Mouse (Mus musculus) spleen, postnatal 4 days (tissue): ENCODE measurements around the gene Pip5k1c.

Experiments used
- DNase-seq, 2 experiments: peaks; one replicate each; pipeline ENCODE4 v3.0.0; 2022; ENCODE audit warnings: low spot score in 2 of 2

Gene Pip5k1c

DNA sequence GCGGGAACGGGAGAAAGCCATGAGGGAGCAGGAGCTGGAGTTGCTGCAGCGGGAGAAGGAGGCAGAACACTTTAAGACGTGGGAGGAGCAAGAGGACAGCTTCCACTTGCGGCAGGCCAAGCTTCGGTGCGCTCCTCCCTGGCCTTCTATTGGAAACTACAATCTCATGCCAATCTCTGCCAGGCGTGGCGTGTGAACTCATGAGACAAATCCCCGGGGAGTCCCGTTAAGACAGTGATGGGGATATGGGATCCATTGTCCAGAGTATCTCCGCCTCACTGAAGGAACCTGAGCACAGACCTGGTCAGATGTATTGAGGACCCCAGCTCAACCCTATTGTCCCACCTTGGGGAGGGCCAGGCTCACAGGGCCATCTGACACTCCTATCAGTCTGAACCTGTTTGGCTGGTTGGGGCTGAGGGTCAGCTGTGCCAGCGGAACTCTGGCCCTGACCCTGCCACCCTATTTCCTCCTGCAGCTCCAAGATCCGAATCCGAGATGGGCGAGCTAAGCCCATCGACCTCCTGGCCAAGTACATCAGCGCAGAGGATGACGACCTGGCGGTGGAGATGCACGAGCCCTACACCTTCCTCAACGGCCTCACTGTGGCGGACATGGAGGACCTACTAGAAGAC, 30.5 kb downstream of the Pip5k1c start:
- DNase-seq, result no peak

DNA sequence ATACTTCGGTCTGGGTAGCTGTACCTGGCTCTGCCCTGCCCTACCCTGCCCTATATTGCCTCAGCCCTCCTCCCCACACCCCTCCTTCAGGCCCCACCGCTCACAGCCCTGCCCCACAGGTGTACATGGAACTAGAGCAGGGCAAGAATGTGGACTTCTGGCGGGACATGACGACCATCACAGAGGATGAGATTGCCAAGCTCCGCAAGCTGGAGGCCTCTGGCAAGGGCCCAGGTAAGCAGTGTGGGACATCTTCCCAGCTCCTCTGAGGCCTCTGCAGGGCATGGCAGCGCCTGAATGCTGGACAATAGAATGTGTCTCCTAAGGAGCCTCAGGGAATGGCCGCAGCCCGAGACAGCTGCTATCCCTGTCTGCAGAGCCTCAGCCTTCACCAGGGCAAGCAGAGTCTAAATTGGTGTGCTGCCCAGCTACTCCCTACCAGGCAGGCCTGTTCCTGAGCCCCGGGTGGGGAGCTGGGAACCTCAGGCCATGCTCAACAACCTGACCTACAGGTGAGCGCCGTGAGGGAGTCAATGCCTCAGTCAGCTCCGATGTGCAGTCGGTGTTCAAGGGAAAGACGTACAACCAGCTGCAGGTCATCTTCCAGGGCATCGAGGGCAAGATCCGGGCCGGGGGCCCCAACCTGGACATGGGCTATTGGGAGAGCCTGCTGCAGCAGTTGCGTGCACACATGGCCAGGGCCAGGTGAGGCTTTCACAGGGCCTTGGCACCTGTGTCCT, 31.2 kb downstream of the Pip5k1c start:
- no peak for DNase-seq

DNA sequence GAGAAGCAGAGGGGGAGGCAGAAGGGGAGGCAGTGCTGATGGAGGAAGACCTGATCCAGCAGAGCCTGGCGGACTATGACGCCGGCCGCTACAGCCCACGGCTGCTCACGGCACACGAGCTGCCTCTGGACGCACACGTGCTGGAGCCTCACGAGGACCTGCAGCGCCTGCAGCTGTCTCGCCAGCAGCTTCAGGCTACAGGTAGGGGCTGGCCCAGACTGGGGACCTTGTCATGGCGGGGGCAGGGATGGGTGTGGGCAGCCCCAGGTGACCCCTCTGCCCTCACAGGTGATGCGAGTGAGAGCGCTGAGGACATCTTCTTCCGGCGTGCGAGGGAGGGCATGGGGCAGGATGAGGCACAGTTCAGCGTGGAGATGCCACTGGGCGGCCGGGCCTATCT, 32.4 kb downstream of the Pip5k1c start:
- DNase-seq, result no peak

DNA sequence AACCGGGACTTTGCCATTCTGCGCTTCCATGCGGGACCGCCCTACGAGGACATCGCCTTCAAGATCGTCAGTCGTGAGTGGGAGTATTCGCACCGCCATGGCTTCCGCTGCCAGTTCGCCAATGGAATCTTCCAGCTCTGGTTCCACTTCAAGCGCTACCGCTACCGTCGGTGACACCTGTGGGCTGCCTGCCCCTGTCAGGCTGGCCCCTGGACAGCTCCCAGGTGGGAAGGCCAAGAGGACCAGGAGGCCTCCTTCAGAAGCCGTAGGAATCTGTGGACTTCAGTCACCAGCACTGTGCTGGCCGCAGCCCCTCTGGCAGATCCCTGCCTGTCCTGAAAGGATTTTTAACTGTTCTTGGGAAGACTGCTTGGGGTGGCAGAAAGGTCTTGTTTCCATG, 33.0 kb downstream of the Pip5k1c start:
- DNase-seq, result no peak

DNA sequence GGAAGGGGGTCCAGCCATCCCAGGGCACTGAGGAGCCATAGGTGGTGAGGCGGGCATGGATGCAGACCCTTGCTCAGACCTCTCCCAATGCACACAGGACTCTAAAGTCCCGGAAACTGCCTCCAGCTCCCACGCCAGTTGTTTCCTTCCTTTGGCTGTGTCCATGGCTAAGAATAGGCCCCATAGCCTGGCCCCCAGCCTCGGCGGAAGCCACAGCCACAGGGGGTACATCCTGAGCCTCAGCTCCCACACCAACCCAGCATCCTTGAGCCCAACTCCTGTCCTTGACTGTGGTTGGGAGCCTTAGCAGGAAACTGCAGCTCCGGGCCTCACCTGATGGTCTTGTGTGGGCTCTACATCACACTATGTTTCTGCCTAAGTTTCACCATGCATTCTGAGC, 34.1 kb downstream of the Pip5k1c start:
- no peak for DNase-seq

DNA sequence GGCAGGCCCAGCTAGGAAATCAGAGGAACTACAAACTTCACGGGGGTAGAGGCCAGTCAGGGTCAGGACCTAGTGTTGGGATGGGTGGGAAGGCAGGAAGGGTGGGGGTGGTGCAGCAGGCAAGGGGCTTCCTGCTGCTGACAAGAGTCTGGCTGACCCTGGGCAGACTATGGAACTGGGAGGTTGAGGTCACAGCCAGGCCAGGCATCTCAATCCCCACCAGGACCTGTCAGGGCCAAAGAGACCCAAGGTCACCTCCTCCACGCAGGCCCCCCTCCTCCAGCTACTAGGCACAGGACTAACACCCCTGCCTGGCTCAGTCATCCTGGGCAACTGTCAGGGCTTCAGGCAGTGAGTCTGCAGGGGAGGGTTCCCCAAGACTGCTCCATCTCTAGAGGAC, 35.2 kb downstream of the Pip5k1c start:
- no peak for DNase-seq

DNA sequence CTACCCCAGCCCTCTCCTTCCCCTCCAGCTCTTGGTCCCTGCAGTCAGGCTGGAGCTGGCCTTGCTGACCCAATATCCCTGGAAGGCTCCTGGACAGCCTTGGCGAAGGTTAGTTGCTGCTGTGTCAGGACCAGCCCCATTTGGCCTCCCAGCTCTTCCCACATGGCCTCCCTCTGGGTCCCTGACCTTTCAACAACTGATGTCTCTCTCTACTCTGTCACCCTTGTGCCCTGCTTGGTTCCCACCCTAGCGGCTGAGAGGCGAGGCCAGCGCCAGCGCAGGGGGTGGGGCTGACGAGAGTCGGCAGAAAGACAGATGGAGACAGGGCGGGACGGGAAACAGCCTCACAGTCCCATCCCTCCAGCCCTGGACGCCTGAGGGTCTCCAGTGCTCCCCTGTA, 35.6 kb downstream of the Pip5k1c start, which contains the start of gene Tbxa2r:
Tbxa2r (plus strand) TSS at position 346 of the 400 bp plus-strand sequence.
- peak; percentile 66 to 81 for DNase-seq

DNA sequence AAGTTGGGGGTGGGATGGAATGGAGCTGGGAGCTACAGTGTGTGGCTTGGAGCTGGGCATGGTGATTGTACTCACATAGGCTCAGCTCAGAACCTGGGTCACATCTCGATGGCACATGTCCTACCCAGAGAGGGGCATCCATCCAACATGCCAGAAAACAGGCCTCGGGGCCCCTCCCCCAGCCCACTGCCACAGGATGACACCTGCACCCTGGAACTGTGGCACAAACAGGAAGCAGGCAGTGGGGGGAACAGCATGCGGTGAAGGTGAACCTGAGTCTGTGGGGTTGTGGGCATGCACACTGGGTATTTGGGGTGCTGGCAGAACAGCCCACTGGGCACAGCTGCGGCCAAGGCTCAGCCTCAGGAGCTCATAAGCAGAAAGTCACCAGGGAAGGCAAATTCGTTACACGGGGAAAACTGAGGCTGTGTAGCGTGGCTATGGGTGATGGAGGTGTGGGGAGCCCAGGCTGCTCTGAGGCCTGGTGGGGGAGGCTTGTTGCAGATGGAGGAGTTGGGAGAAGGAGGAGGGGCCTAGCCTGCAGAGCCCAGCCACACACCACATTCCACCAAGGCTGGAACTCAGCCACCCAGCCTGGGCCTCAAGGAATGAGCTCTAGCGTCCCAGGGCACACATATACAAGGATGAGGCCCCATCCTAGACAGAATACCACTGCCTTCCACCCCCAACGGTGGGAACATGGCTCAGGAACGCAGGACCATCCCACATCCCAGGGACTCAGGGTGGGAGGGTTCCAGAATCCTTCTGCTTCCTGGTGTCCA, 36.6 kb downstream of the Pip5k1c start:
- no peak for DNase-seq

DNA sequence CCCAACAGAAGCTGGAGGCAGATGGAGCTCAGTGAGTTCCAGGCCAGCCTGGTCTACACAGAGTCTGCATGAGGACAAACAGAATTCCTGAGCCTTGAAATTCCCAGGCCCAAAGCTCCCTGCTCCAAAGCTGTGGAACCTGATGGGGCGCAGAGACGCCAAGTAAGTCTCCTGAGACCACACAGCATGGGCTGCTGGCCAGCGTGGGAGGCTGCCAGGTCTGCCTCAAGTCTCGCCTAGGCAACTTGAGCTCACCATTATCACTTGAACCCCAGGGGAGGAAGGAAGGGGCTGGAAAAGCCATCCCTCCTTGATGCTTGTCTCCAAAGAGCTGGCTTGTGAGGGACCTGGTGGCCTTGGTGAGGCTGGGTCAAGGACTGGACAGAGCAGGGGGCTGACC, 37.2 kb downstream of the Pip5k1c start:
- no peak for DNase-seq

DNA sequence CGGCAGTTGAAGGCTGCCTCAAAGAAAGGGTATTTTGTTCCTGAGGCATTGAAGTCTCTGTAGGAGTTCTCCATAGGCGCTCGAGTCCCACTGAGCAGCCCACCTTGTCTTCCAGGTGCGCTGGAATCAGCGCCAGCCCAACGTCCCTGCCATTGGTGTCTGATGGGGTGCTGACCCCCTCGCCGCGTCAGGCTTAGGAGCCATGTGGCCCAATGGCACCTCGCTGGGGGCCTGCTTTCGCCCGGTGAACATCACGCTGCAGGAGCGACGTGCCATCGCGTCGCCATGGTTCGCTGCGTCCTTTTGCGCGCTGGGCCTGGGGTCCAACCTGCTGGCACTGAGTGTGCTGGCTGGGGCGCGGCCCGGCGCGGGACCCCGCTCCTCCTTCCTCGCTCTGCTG, 39.5 kb downstream of the Pip5k1c start:
- DNase-seq, result no peak

DNA sequence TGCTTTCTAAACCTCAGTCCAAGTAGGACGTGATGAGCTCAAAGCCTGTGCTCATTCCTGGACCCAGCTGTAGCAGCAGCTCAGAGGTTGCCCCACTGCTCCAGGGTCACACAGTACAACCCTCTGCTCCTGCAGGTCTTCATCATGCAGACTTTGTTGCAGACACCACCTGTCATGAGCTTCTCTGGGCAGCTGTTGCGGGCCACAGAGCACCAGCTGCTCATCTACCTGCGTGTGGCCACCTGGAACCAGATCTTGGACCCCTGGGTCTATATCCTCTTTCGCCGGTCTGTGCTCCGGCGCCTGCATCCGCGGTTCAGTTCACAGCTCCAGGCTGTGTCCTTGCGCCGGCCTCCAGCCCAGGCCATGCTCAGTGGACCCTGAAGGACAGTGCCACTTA, 41.6 kb downstream of the Pip5k1c start:
- DNase-seq, result no peak

DNA sequence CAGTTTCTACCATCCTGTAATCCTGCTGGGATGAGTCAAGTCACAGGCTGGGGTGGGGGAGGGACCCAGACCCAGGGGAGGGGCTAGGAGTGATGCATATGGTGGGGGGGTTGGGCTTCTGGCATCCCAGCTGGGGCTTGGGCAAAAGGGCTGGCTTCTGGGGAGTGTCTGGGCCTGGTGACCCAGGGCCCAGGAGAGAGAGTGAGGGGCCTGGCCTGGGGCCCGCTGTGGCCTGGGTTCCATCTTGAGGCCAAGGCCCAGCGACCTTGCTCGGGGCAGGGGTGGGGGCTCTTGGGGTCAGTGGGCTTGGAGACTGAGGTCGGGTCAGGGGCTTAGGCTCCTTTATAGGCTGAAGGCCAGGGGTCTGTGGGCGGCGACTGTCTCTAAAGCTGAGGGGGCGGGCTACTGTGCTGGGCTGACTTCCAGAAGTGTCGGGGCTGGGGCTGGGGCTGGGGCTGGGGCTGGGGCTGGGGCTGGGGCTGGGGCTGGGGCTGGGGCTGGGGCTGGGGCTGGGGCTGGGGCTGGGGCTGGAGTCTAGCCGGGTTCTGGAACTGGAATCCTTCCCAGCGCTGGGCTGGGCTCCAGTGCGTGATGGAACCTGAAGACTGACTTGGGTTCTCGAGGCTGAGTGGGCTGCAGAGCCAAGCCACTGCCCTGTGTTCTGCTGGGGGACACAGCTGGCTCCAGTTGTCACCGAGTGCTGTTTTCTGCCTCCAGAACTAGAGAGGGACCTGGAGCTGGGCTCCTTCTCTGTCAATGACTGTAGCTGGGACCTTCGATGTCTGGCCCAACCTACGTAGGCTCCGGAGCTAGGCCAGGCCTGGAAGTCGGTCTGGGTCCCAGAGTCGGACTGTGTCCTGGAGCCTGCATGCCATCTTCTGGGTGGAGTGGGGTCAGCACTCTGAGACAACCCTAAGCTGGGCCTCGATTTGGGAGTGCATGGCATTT, 42.9 kb downstream of the Pip5k1c start:
- DNase-seq, result no peak

DNA sequence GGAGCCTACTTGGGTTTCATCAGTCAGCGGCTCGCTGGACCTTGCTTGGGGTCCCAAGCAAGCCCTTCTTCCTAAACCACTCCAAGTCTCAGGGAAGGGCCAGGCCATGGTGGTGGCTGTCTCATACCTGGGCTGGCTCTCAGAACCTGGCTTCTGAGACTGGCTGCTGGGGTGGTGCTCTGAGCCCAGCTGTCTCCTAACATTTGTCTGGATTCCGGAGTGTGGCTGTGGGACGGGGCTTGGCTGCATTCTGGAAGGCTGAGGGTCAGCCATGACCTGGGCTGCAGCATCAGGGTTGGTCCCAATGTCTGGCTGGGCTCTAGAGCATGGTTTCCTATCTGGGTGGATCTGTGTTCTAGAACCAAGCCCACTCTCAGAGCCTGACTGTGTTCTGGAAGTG, 43.8 kb downstream of the Pip5k1c start:
- DNase-seq, result no peak

DNA sequence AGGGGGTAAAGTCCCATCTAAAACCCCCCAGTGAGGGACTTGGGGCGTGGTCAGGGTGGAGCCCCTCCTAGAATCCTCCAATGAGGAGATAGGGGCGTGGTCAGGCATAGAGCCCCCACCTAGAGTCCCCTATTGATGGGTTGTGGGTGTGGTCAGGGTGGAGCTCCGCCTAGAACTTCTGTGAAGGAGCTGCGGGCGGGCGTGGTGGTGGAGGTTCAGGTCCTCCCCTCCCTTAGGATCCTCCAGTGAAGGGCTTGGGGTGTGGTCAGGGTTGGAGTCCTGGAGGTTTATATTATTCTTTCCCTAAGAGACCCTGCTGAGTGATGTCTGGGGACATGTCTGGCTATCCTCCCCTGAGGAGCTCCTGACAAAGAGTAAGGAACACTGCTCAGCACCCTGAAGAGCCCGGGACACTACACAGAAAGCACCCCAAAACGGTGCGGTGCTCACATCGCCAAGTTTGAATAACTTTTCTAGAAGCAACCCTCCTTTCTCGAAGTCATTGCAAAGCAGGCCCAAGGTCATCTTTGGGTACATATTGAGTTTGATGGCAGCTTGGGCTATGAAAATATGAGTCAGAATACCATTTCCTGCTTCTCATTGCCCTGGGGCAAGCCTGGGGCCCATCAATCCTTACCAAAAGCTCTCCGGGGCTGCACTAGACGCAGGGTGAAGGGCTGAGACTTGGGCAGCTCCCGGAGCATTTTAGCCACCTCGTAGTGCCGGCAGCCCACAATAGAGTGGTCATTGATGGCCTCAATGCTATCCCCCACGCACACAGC, 48.0 kb downstream of the Pip5k1c start:
- DNase-seq, result no peak

DNA sequence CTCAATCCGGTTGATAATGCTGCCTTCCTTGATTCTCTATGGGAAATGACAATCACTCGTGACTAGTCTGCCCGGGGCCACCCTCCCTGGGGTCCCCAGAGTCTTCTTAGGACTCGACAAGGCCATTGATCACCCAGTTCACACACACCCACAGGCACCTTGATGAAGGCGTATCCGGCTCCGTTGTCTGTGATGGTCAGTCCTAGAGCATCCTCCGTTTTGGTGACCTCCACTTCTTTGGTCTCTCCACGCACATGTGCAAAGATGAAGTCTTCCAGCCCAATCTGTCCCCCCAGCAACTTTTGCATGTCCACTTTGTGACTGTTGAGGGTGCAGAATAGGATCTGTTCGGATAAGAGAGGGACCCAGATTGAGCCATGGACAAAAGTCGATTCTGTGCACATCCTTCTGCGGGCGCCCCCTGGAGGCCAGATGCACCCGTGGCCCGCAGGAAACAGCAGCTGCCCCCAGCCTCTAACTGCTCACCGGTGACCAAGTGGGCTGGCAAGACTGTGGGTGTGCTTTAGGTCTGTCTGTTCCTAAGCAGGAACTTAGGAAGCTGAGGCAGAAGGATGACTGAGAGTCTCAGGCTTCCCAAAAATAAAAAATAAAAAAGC, 48.7 kb downstream of the Pip5k1c start:
- peak; percentile 71 to 93 for DNase-seq

DNA sequence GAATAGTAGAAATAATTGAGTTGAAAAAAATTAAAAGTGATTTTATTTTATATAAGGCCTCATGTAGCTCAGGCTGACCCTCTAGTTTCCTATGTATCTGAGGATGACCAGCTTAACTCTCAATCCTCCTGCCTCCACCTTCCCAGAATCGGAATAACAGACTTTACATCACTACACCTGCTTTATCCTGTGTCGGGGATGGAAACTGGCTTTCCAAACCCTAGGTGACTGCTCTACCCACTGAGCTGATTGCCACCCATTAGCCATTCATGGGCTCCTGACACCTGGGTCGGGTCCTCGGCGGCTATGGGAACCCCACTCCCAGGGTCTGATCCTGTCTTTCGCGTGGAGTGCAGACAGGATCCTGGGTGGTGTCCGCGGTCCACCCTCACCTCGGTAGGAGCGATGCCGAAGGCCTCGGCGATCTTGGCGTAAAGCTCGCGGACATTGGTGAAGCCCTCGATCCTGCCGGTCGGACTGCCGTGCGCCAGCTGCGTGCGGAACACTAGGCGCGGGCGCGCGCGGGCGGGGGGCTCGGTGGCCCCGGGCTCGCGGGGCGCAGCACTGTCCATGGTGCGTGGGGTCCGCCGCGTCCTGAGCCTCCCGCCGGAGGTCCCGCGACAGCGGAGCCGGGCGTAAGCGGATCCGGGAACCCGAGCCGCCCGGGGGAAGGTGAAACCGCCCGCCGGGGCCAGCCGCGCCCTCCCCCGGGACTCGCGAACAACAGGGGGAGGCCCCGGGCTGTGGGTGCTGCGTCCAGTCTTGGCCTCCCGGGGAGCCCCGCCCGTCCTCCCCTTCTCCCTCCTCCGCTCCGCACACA, 50.1 kb downstream of the Pip5k1c start, which contains the start of gene Gipc3:
Gipc3 (minus strand) TSS at position 581 of the 820 bp plus-strand sequence.
- DNase-seq, result peak in 1 of 2 experiments; percentile 76

DNA sequence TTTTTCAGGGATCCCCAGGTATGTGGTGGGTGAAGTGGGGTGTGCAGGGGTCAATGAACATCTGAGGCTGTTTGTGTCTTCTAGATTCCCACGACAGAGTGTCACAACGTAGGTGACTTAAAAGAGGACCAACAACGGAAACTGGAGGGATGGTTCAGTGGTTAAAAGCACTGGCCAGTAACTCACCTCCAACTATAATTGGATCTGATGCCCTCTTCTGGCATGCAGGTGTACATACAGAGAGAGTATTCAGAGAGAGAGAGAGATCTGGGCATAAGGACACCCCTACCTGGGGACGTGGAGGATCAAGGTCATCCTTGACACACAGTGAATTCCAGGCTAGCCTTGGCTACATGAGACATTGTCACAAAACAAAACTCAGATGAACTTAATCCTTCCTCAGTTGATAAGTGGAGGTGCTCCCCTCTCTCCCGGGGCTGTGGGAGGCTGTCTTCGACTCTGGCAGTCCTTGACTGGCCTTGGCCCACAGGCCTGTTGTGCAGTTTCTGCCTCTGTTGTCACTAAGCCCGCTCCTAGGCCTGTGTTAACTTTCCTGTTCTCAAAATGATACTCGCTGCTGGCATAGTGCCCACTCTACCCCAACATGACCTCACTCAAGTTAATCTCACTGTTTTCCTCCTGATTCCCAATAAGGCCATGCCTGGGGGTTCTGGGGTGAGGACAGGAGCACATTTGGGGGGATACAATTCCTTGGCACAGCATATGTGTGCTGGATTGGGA, 51.8 kb downstream of the Pip5k1c start:
- no peak for DNase-seq

DNA sequence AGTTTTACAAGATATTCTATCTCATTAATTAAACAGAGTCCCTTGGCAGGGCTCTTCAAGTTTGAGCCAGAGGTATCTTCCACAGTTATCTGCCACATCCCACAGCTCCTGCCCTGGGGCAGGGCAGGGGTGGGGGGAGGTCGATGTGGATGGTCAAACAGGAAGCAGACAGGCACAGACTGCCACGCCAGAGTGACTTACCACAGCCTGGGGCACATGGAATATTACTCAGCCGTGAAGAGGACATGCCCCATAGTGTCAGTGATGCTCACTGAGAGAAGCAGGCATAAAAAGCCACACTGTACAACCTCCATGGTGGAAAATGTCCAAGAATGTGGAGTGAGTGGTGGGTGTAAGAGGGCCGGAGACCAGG, 52.4 kb downstream of the Pip5k1c start:
- DNase-seq, result no peak
